Mouse (Mus musculus) thymus, postnatal 4 days (tissue): Measurements from ENCODE around the gene Tspan1.

Experiments used
- DNase-seq: peaks from one replicate; pipeline ENCODE4 v3.0.0; 2021

Gene Tspan1

DNA sequence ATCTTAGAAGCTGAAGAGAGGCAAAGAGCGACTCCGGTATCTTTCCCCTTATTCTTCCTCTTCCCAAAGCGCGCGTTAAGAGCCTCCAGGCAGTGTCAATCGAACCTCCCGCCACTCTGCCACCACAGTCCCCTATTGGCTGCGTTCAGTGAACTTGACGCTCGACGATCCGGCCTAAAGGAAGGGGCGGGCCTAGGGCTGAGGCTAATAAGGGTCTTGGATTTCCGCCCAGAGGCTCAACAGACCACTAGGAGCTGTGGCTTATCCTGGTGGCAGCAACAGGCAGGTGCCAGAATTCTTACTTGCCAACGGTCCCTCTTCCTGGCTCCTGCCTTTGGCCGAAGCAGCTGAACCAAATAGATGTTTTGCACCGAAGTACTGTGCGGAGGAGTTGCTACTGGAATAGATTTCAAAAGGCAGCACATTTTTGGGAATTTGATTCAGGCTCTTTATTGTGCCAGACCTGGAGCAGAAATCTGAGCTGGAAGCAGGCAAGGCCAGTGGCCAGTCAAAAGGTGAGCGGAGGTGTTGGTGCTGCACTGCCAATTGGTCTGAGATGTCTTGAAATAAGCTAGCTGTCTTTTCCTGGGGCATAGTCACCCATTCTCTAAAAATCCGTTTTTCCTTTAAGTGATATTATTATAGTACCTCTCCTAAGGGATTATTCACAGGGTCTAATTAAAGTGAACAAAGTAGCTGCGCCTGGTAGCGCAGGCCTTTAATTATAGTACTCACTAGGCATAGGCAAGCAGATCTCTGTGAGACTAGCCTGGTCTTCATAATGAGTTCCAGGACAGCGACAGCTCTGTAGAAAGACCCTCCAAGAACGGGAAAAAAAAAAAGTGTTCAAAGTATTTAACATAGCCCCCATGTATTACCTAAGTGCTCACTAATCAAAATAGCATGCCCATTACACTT is 43.5 kb downstream of the Tspan1 start, which contains the start of the genes Rad54l and Pomgnt1:
TSS of gene Rad54l (minus strand) at position 89 of the 918 bp plus-strand sequence.
TSS of gene Pomgnt1 (plus strand) at position 239 of the 918 bp plus-strand sequence.
- DNase-seq: peak; percentile 80

DNA sequence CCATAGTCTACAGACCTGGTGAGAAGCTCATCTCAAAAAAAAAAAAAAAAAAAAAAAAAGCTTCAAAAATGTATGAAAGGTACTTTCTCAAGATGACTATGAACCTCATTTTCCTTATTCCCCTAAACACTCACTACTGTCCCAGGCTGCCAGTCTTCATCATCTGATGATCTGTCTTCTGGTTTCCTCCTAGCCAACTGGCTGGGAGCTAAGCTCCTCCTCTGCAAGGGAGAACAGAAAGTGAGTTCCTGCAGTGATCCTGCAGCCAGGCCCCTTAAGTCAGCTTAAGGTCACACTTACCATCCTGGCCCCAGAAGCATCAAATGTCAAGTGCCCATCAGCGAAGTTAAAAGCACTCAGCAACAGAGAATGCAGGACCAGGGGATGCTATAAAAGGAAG is 44.6 kb downstream of the Tspan1 start:
- no peak for DNase-seq
